Mouse (Mus musculus) spleen, adult 2 months (tissue): Measurements from ENCODE around the gene Hus1b. TPM values are rescaled to one million over a fixed set of nuclear protein-coding genes. Genes with fewer than 3 reads are reported as not detected.

Experiments used
- DNase-seq, 2 experiments: peaks; one replicate each; pipeline versions ENCODE4 v3.0.0 to v3.0.0-alpha.2; 2012 to 2021; ENCODE audit warnings: low spot score in 2 of 2, low read depth in 1 of 2
- H3K27ac ChIP-seq: fragments of 200-500 bp; 2 replicates; pipeline ENCODE4 v1.5.1; 2012; ENCODE audit warnings: low read length, inconsistent platforms; ENCODE audit not compliant: insufficient read depth
- H3K27me3 ChIP-seq: fragments of 200-500 bp; 2 replicates; pipeline ENCODE4 v1.6.1; 2012; ENCODE audit warnings: mild to moderate bottlenecking, moderate library complexity, low read length, inconsistent platforms; ENCODE audit not compliant: control insufficient read depth, insufficient read depth
- H3K36me3 ChIP-seq: fragments of 200-500 bp; 2 replicates; pipeline ENCODE4 v1.6.1; 2012; ENCODE audit warnings: mild to moderate bottlenecking, low read length, inconsistent platforms; ENCODE audit not compliant: control insufficient read depth, insufficient read depth
- H3K4me1 ChIP-seq: fragments of 200-500 bp; 2 replicates; pipeline ENCODE4 v1.6.1; 2011; ENCODE audit warnings: inconsistent platforms; ENCODE audit not compliant: control insufficient read depth, insufficient read depth, insufficient read length
- H3K4me3 ChIP-seq: fragments of 200-500 bp; 2 replicates; pipeline ENCODE4 v1.5.1; 2011; ENCODE audit warnings: mild to moderate bottlenecking, inconsistent platforms; ENCODE audit not compliant: insufficient read depth, insufficient read length; ENCODE audit errors: extremely low read depth
- CTCF ChIP-seq: fragments of 200-500 bp; IDR thresholded peaks from 2 replicates; pipeline ENCODE4 v1.5.1; 2011; ENCODE audit warnings: mild to moderate bottlenecking, inconsistent platforms; ENCODE audit not compliant: insufficient read depth, insufficient read length, insufficient replicate concordance; ENCODE audit errors: extremely low read depth
- POLR2A ChIP-seq: fragments of 200-500 bp; IDR thresholded peaks from 2 replicates; pipeline ENCODE4 v1.6.1; 2011; ENCODE audit warnings: low read depth, low read length, inconsistent platforms
- WGBS: fragments of 180-500 bp; shearing (Covaris S2); methylation state at CpG from one replicate; pipeline ENCODE4 v1.1.7; 2018; 5-methylcytosine and 5-hydroxymethylcytosine counted together
- polyA plus RNA-seq: library from polyadenylated mRNA; depleted of rRNA; stranded (reverse); fragments of >200 nt; gene quantifications from 2 replicates; pipeline ENCODE4 v1.2.3, GENCODE M21; 2012; rRNA removed

Gene Hus1b
- polyA plus RNA-seq, 1 experiment = 0.21 TPM

DNA sequence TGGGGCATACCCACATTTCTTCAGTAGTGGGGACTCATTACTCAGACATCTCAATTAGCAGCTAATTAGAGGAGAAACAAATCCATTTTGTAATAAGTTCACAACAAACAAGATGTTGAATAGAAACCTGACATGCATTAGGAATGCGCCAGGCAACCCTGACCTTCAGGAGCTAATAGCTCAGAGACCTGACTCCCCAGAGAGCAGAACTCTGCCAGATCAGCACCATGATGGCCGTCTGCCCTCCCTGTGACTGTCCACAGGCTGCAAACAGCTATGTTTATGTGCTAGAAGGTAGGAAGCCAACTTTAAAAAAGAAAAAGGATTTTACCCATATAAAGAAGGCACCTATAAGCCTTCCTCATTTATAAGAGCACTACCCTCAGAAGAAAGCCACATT, 45.3 kb downstream of the Hus1b start:
- WGBS = 81% methylated on average over 2 of the region's 2 CpGs
- Histone ChIP-seq H3K36me3 (peaks cover 21% of the 10 kb centered on the region), H3K4me3 (no peak overlapping the region), H3K27me3 (no peaks in the 10 kb centered on the region), H3K27ac (no peak overlapping the region), H3K4me1 (no peaks in the 10 kb centered on the region)
- DNase-seq = no peak
- no peak for TF ChIP-seq CTCF
- no peak for TF ChIP-seq POLR2A

GRCm38 (mm10) chr13:30901387-30902041, 46.0 kb downstream of the Hus1b start:
- H3K27ac ChIP-seq = no peak overlapping the region
- H3K4me3 ChIP-seq = no peak overlapping the region
- 56% methylated on average over 7 of the region's 7 CpGs for WGBS
- no peaks in the 10 kb centered on the region for H3K27me3 ChIP-seq
- TF ChIP-seq POLR2A (no peak), CTCF (no peak)
- peak in 1 of 2 experiments; percentile 11 for DNase-seq
- H3K36me3 ChIP-seq = peaks cover 18% of the 10 kb centered on the region
- H3K4me1 ChIP-seq = no peaks in the 10 kb centered on the region

Other genes with a start within 250 kb of the Hus1b start
- 16.2 and 17.4 TPM in 2 replicates for gene Irf4, start 198.5 kb downstream of the Hus1b start, polyA plus RNA-seq
- gene Exoc2, start 26.3 kb upstream of the Hus1b start, polyA plus RNA-seq = 7.6 and 8.1 TPM in 2 replicates
- not detected in 2 replicates for gene Gm5447, start 26.4 kb upstream of the Hus1b start, polyA plus RNA-seq